In the genomic region with DNA sequence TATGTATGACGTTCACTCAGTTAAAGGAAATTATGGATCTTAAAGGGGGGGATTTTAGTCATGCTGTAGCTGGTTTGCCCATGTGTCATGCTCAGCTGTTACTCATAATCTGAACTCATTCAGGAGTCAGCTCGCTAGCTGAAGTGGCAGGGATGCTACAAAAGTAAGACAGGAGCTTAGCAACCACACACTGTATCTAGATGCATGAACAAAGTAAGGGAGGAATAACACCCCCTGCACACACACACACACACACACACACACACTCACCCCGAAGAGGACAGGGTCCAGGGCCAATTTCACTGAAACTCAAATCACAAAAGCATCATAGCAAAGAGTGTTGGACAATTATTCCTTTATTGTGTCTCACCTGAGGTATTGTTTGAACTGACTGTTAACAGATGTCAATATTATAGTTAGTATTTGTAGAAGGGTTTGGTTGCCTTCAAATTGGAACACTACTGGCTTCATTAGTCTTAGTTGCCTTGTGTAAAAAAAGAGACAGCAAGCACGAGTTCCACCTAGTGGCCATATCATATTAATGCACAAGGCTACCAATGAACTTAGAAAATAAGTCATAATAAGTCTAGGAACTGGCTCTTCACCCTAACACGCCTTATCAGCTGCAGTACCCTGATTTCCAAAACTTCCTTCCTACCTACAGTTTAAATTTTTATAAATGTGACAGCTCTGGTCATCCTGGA, we compare ENCODE assay signal across 10 mouse cellular contexts. TPM values are rescaled to one million over a fixed set of nuclear protein-coding genes. Genes with fewer than 3 reads are reported as not detected.
DNase-seq lines count a peak whose midpoint lies in the region; ATAC-seq and TF ChIP-seq lines count a peak whose summit lies in the region.
"Had no signal": no experiment of that assay in that cellular context is flagged by ENCODE, and none has a peak within 500 bp of the region (broad histone marks: within the 10 kb centered on the region; RNA-seq: fewer than 3 reads in every experiment).

No protein-coding gene starts in this region.

- no peaks in the 10 kb centered on the region for H3K4me1 ChIP-seq in heart, embryonic 10.5 days
- no peaks in the 10 kb centered on the region for H3K4me1 ChIP-seq in forebrain, embryonic 14.5 days (ENCODE audit: control insufficient read depth, insufficient read depth, low read length)
- H3K4me1 ChIP-seq in midbrain, embryonic 12.5 days: no peaks in the 10 kb centered on the region
- H3K4me1 ChIP-seq: embryonic facial prominence, embryonic 13.5 days; limb, embryonic 12.5 days had no signal

- CTCF ChIA-PET in Patski (lab: Charles Lee): interaction anchor here (1.5 to 2.4 kb wide), 2 partner anchors 9 to 21 kb away, joined by 5 to 11 read pairs; no protein-coding TSS in a partner anchor

- in situ Hi-C loops in Patski (cut with MboI; ENCODE audit: low pct_unique_long_range_greater_than_20kb): loop anchor here (25.0 kb wide), 2 partner anchors 1673 to 1798 kb away; no protein-coding TSS in a partner anchor

- no peak overlapping the region for H3K4me3 ChIP-seq in heart, embryonic 10.5 days
- H3K4me3 ChIP-seq in forebrain, embryonic 14.5 days (ENCODE audit: low read depth, low read length): no peak overlapping the region
- no peak overlapping the region for H3K4me3 ChIP-seq in midbrain, embryonic 12.5 days
- H3K4me3 ChIP-seq: embryonic facial prominence, embryonic 13.5 days; limb, embryonic 12.5 days had no signal

- H3K9me3 ChIP-seq in heart, embryonic 10.5 days: no peaks in the 10 kb centered on the region
- no peaks in the 10 kb centered on the region for H3K9me3 ChIP-seq in forebrain, embryonic 14.5 days (replicated peaks; ENCODE audit: control insufficient read depth, low read length)
- H3K9me3 ChIP-seq in midbrain, embryonic 12.5 days: no peaks in the 10 kb centered on the region
- H3K9me3 ChIP-seq: embryonic facial prominence, embryonic 13.5 days; limb, embryonic 12.5 days had no signal

- no peak overlapping the region for H3K9ac ChIP-seq in forebrain, embryonic 14.5 days (ENCODE audit: low read length)
- no peak overlapping the region for H3K9ac ChIP-seq in midbrain, embryonic 12.5 days (replicated peaks)
- H3K9ac ChIP-seq: embryonic facial prominence, embryonic 13.5 days; limb, embryonic 12.5 days had no signal

- TF ChIP-seq CTCF in Patski (IDR thresholded peaks at IDR 0.05): peak; percentile 67

- ATAC-seq in Patski: no peak
- ATAC-seq in forebrain, embryonic 14.5 days: peak; percentile 50; the same call in 1 of the 2 replicates
- ATAC-seq in midbrain, embryonic 12.5 days (ENCODE audit: low FRiP score, low read depth): peak; percentile 65; the same call in 1 of the 2 replicates
- ATAC-seq in monocyte, adult 5-6 weeks (replicated peaks; ENCODE audit: insufficient number of reproducible peaks, low FRiP score, low TSS enrichment, poor library complexity, severe bottlenecking): no peak

- POLR2A ChIA-PET in Patski (lab: Charles Lee): no interaction called here

- no peaks in the 10 kb centered on the region for H3K27me3 ChIP-seq in heart, embryonic 10.5 days (ENCODE audit: insufficient read depth, poor library complexity, severe bottlenecking)
- H3K27me3 ChIP-seq in Patski: peaks cover 10% of the 10 kb centered on the region
- H3K27me3 ChIP-seq in forebrain, embryonic 14.5 days (replicated peaks; ENCODE audit: control insufficient read depth, insufficient read depth, low read length): no peaks in the 10 kb centered on the region
- H3K27me3 ChIP-seq in midbrain, embryonic 12.5 days: no peaks in the 10 kb centered on the region
- H3K27me3 ChIP-seq: embryonic facial prominence, embryonic 13.5 days; limb, embryonic 12.5 days had no signal

- H3K27ac ChIP-seq in heart, embryonic 10.5 days: no peak overlapping the region
- H3K27ac ChIP-seq in forebrain, embryonic 14.5 days (ENCODE audit: low read depth, low read length): no peak overlapping the region
- H3K27ac ChIP-seq in midbrain, embryonic 12.5 days (replicated peaks): no peak overlapping the region
- H3K27ac ChIP-seq: embryonic facial prominence, embryonic 13.5 days; limb, embryonic 12.5 days had no signal

- 61% methylated on average over 5 of the region's 5 CpGs for WGBS in heart, embryonic 10.5 days
- 67% methylated on average over 5 of the region's 5 CpGs for WGBS in forebrain, embryonic 14.5 days
- 66% methylated on average over 5 of the region's 5 CpGs for WGBS in midbrain, embryonic 12.5 days

- H3K4me2 ChIP-seq in forebrain, embryonic 14.5 days (ENCODE audit: low read length): no peak overlapping the region
- H3K4me2 ChIP-seq in midbrain, embryonic 12.5 days (replicated peaks): no peak overlapping the region
- H3K4me2 ChIP-seq: embryonic facial prominence, embryonic 13.5 days; limb, embryonic 12.5 days had no signal

- peak; percentile 31 for DNase-seq in heart, adult 8-10 months (ENCODE audit: low spot score)
- DNase-seq in heart, embryonic 10.5 days (ENCODE audit: low spot score): no peak
- peak; percentile 85 for DNase-seq in 416B (ENCODE audit: low read depth)
- no peak for DNase-seq in Patski (ENCODE audit: low read depth, low spot score)
- DNase-seq in forebrain, embryonic 14.5 days (ENCODE audit: low spot score): peak; percentile 83
- DNase-seq in thymus, postnatal 25 days: no peak

- no peaks in the 10 kb centered on the region for H3K36me3 ChIP-seq in heart, embryonic 10.5 days
- no peaks in the 10 kb centered on the region for H3K36me3 ChIP-seq in forebrain, embryonic 14.5 days (ENCODE audit: control insufficient read depth, insufficient read depth, low read length)
- H3K36me3 ChIP-seq in midbrain, embryonic 12.5 days: no peaks in the 10 kb centered on the region
- H3K36me3 ChIP-seq: embryonic facial prominence, embryonic 13.5 days; limb, embryonic 12.5 days had no signal

RNA-seq across cellular contexts. Expression of a gene that starts 32.5 kb away (rescaled TPM):
- total RNA-seq in heart, adult 8-10 months (2022): 1 to 10 TPM; 2.6 to 5.2 (median 3.2) TPM
- polyA plus RNA-seq in heart, embryonic 10.5 days (2016; fragmentation: Nextera tagmentation; extraction: Ambion mirVana): 65.5 and 84.5 TPM in 2 replicates
- polyA plus RNA-seq in Patski (2021): 103 TPM
- 61.2 and 66.9 TPM in 2 replicates for polyA plus RNA-seq in forebrain, embryonic 14.5 days (2014; fragmentation: Nextera tagmentation; extraction: Ambion mirVana)
- polyA plus RNA-seq in midbrain, embryonic 12.5 days (2016; fragmentation: Nextera tagmentation; extraction: Ambion mirVana): 33.8 and 35.3 TPM in 2 replicates
- 4.6 to 11.8 TPM (median 5.0 TPM) in 3 replicates for total RNA-seq in monocyte, adult 5-6 weeks (2017)

Comparison
In these comparisons a context has a peak if more than half of its experiments do, and no peak if none do; other contexts are left out.
1. DNase-seq: peak in heart, adult 8-10 months (single experiment), 416B (single experiment) and forebrain, embryonic 14.5 days (single experiment); none in heart, embryonic 10.5 days (single experiment), Patski (single experiment) and thymus, postnatal 25 days (single experiment).
2. ATAC-seq: peak in forebrain, embryonic 14.5 days (single experiment) and midbrain, embryonic 12.5 days (single experiment); none in Patski (single experiment) and monocyte, adult 5-6 weeks (single experiment).